Mouse (Mus musculus): ENCODE measurements around the gene Ahcy.
"Not testable (repeated sequence)": the region's sequence is repeated elsewhere in the genome, so short reads cannot be mapped to it uniquely, and the experiment has no call there.

GRCm38 (mm10) chr2:155018251-155018755 is 56.0 kb downstream of the Ahcy start, which contains the start of gene Gm14226:
- TF ChIP-seq CEBPB (IDR thresholded peaks at IDR 0.05; ENCODE audit: low read depth); CTCF (IDR thresholded peaks at IDR 0.05; ENCODE audit: control insufficient read depth, insufficient read depth, insufficient read length); USF1 (IDR thresholded peaks at IDR 0.05; ENCODE audit: low read depth); MAX (IDR thresholded peaks at IDR 0.05); MYOD1 (IDR thresholded peaks at IDR 0.05; ENCODE audit: control insufficient read depth, insufficient read length, low read depth); FOSL1 (IDR thresholded peaks at IDR 0.05; ENCODE audit: insufficient read depth, low read length, poor library complexity, severe bottlenecking); MYOG (IDR thresholded peaks at IDR 0.05; ENCODE audit: control insufficient read depth, extremely low read depth, insufficient read length): not testable (repeated sequence)
